Mouse (Mus musculus): ENCODE measurements around the gene D17Wsu92e.

The D17Wsu92e gene

GRCm38 (mm10) chr17:27821407-27822338 lies 1.2 kb upstream of the D17Wsu92e start:
- DNase-seq (ENCODE audit: low read depth): peak; percentile 82

GRCm38 (mm10) chr17:27819971-27820567 lies 379 bp downstream of the D17Wsu92e start:
- peak; percentile 63 for DNase-seq (ENCODE audit: low read depth)

- no peak for DNase-seq (ENCODE audit: low read depth)
These were observed 902 bp downstream of the D17Wsu92e start for GRCm38 (mm10) chr17:27819521-27819970.

GRCm38 (mm10) chr17:27819011-27819410 lies 1.4 kb downstream of the D17Wsu92e start:
- no peak for DNase-seq (ENCODE audit: low read depth)

- DNase-seq (ENCODE audit: low read depth): peak; percentile 62
These were observed 5.8 kb downstream of the D17Wsu92e start for GRCm38 (mm10) chr17:27814606-27815005.

- no peak for DNase-seq (ENCODE audit: low read depth)
These were observed 8.5 kb downstream of the D17Wsu92e start for GRCm38 (mm10) chr17:27811980-27812379.

GRCm38 (mm10) chr17:27810569-27811331 lies 9.7 kb downstream of the D17Wsu92e start:
- no peak for DNase-seq (ENCODE audit: low read depth)

GRCm38 (mm10) chr17:27807542-27808078 lies 12.8 kb downstream of the D17Wsu92e start:
- DNase-seq (ENCODE audit: low read depth): no peak

GRCm38 (mm10) chr17:27804803-27805770 lies 15.4 kb downstream of the D17Wsu92e start:
- DNase-seq (ENCODE audit: low read depth): no peak

- no peak for DNase-seq (ENCODE audit: low read depth)
These were observed 16.2 kb downstream of the D17Wsu92e start for GRCm38 (mm10) chr17:27804156-27804690.

GRCm38 (mm10) chr17:27803752-27804151 lies 16.7 kb downstream of the D17Wsu92e start:
- DNase-seq (ENCODE audit: low read depth): no peak

- no peak for DNase-seq (ENCODE audit: low read depth)
These were observed 19.5 kb downstream of the D17Wsu92e start for GRCm38 (mm10) chr17:27800710-27801648.

- peak; percentile 55 for DNase-seq (ENCODE audit: low read depth)
These were observed 20.5 kb downstream of the D17Wsu92e start for GRCm38 (mm10) chr17:27799771-27800584.

- no peak for DNase-seq (ENCODE audit: low read depth)
These were observed 23.0 kb downstream of the D17Wsu92e start for GRCm38 (mm10) chr17:27797341-27797872.

GRCm38 (mm10) chr17:27796780-27797179 lies 23.7 kb downstream of the D17Wsu92e start:
- DNase-seq (ENCODE audit: low read depth): no peak

- DNase-seq (ENCODE audit: low read depth): no peak
These were observed 27.3 kb downstream of the D17Wsu92e start for GRCm38 (mm10) chr17:27793144-27793543.

GRCm38 (mm10) chr17:27792516-27792915 lies 27.9 kb downstream of the D17Wsu92e start:
- peak; percentile 63 for DNase-seq (ENCODE audit: low read depth)

GRCm38 (mm10) chr17:27791556-27791955 lies 28.9 kb downstream of the D17Wsu92e start:
- no peak for DNase-seq (ENCODE audit: low read depth)
